Mouse (Mus musculus) lung, postnatal 0 days (tissue): Measurements from ENCODE around the gene Trim40. TPM values are rescaled to one million over a fixed set of nuclear protein-coding genes. Genes with fewer than 3 reads are reported as not detected.

Experiments
- ATAC-seq: fragments of 200-750 bp; cut with Nextera tagmentation; 2 replicates; pipeline ENCODE4 v1.8.0; 2017; ENCODE audit warnings: moderate library complexity
- DNase-seq: peaks from one replicate; pipeline ENCODE4 v3.0.0-alpha.2; 2016; ENCODE audit warnings: low spot score
- H3K27ac ChIP-seq: fragments of 300-500 bp; sonication (generic); 2 replicates; pipeline ENCODE4 v1.5.1; 2014; ENCODE audit warnings: antibody characterized with exemption, mild to moderate bottlenecking, low read length, mixed read lengths
- H3K27me3 ChIP-seq: fragments of 300-500 bp; sonication (generic); replicated peaks from 2 replicates; pipeline ENCODE4 v1.6.1; 2014; ENCODE audit warnings: low read length, mixed read lengths; ENCODE audit not compliant: insufficient read depth
- H3K36me3 ChIP-seq: fragments of 300-500 bp; sonication (generic); 2 replicates; pipeline ENCODE4 v1.6.1; 2014; ENCODE audit warnings: low read length, mixed read lengths; ENCODE audit not compliant: insufficient read depth
- H3K4me1 ChIP-seq: fragments of 300-500 bp; sonication (generic); 2 replicates; pipeline ENCODE4 v1.6.1; 2014; ENCODE audit warnings: antibody characterized with exemption, low read depth, low read length, mixed read lengths; ENCODE audit not compliant: insufficient read depth
- H3K4me2 ChIP-seq: fragments of 300-500 bp; sonication (generic); replicated peaks from 2 replicates; pipeline ENCODE4 v1.6.1; 2014; ENCODE audit warnings: low read depth, mild to moderate bottlenecking, low read length, moderate library complexity, mixed read lengths
- H3K4me3 ChIP-seq: fragments of 300-500 bp; sonication (generic); 2 replicates; pipeline ENCODE4 v1.5.1; 2014; ENCODE audit warnings: low read depth, low read length
- H3K9ac ChIP-seq: fragments of 300-500 bp; sonication (generic); replicated peaks from 2 replicates; pipeline ENCODE4 v1.6.1; 2014; ENCODE audit warnings: low read depth, mild to moderate bottlenecking
- H3K9me3 ChIP-seq: fragments of 300-500 bp; sonication (generic); 2 replicates; pipeline ENCODE4 v1.6.1; 2016; ENCODE audit warnings: low read length, mixed read lengths
- CTCF ChIP-seq: IDR thresholded peaks from 2 replicates; pipeline ENCODE4 v1.5.1; 2016; ENCODE audit warnings: antibody characterized with exemption, mild to moderate bottlenecking
- EP300 ChIP-seq: IDR thresholded peaks from 2 replicates; pipeline ENCODE4 v1.6.1; 2016; ENCODE audit warnings: antibody characterized with exemption, mild to moderate bottlenecking, control low read depth
- WGBS: fragments of 180-500 bp; shearing (Covaris S2); extraction: QIAGEN DNeasy Blood & Tissue Kit; methylation state at CpG from one replicate; pipeline ENCODE4 v1.1.7; 2014; 5-methylcytosine and 5-hydroxymethylcytosine counted together
- polyA plus RNA-seq: library from polyadenylated mRNA; unstranded; fragments of >200 nt; fragmentation: Nextera tagmentation; extraction: Ambion mirVana; gene quantifications from 2 replicates; pipeline ENCODE4 v1.2.1, GENCODE M21; 2015

Gene Trim40
- polyA plus RNA-seq, 1 experiment from 2014 or later: not detected

DNA sequence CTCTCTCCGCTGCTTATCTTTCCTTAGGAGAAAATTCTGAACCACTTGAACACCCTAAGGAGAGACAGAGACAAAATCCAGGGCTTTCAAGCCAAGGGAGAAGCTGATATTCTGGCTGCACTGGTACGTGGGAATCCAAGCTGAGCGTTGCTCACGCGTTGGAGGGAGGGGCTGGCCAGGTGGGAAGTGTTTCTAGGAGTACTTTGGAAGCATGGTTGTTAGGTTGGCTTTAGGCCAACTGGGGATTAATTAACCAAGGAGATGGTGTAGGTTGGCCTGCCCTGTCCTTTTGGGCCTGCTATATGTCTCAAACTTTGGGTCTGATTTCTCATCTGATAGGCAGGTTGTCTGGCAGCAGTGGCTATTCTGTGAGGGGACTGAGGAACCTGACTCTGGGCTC, 38.7 kb downstream of the Trim40 start:
- H3K4me2 ChIP-seq: no peak overlapping the region
- 56% methylated on average over 5 of the region's 5 CpGs for WGBS
- H3K9me3 ChIP-seq: no peaks in the 10 kb centered on the region
- DNase-seq (no peak), ATAC-seq (no peak)
- TF ChIP-seq CTCF (no peak), EP300 (no peak)
- H3K27ac ChIP-seq: no peak overlapping the region
- no peak overlapping the region for H3K4me3 ChIP-seq
- H3K9ac ChIP-seq: no peak overlapping the region
- no peaks in the 10 kb centered on the region for H3K27me3 ChIP-seq
- H3K4me1 ChIP-seq: no peaks in the 10 kb centered on the region
- peaks cover 23% of the 10 kb centered on the region for H3K36me3 ChIP-seq

DNA sequence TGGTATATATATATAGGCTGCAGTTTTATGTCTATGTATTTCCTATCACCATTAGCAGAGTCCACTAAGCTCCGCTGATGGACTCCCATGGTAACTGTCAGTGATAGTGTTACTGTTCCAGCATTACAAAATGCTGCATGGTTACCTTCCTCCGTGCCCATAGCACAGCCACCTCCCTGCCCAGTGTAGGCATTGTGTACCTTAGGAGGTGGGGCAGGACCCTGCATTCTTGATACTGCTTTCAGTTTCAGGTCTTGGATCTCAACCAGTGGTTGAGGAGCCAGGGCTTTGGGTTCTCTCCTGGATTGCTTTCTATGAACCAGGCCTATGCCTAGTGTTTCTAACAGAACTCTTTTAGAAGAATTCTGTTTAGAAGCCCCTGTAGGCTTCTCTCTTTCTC, 39.9 kb downstream of the Trim40 start:
- DNase-seq (peak; percentile 69), ATAC-seq (peak; percentile 84)
- H3K27me3 ChIP-seq: no peaks in the 10 kb centered on the region
- no peaks in the 10 kb centered on the region for H3K9me3 ChIP-seq
- H3K4me1 ChIP-seq: no peaks in the 10 kb centered on the region
- H3K27ac ChIP-seq: peak overlapping the region; percentile 49; the same call in 1 of the 2 replicates
- no peak overlapping the region for H3K4me2 ChIP-seq
- WGBS: 65% methylated on average over 2 of the region's 2 CpGs
- no peak for TF ChIP-seq CTCF
- TF ChIP-seq EP300: no peak
- H3K36me3 ChIP-seq: peaks cover 20% of the 10 kb centered on the region
- H3K4me3 ChIP-seq: no peak overlapping the region
- H3K9ac ChIP-seq: no peak overlapping the region

DNA sequence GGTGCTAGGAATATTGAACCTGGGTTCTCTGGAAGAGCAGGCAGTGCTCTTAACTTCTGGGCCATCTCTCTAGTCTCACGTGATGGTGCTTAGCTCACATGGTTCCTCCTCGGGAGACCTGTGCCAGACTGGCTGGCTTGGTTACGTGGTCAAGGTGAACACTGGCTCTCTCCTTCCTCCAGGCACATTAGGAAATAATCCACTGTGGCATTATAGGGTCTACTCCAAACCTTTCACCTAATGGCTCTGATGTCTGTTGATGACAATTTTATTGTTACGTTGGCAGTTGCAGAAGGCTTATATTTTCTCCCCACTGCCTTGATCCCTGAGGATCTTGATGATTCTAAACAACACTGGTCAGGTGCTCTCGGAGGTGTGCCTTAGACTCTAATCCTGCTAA, 41.0 kb downstream of the Trim40 start:
- H3K27me3 ChIP-seq: no peaks in the 10 kb centered on the region
- no peak overlapping the region for H3K27ac ChIP-seq
- 79% methylated on average over 5 of the region's 5 CpGs for WGBS
- H3K4me2 ChIP-seq: no peak overlapping the region
- TF ChIP-seq CTCF: no peak
- no peak for TF ChIP-seq EP300
- no peak for DNase-seq
- ATAC-seq: no peak
- H3K9me3 ChIP-seq: no peaks in the 10 kb centered on the region
- peaks cover 12% of the 10 kb centered on the region for H3K36me3 ChIP-seq
- no peaks in the 10 kb centered on the region; the same call in 1 of the 2 replicates for H3K4me1 ChIP-seq
- H3K9ac ChIP-seq: no peak overlapping the region
- H3K4me3 ChIP-seq: no peak overlapping the region

DNA sequence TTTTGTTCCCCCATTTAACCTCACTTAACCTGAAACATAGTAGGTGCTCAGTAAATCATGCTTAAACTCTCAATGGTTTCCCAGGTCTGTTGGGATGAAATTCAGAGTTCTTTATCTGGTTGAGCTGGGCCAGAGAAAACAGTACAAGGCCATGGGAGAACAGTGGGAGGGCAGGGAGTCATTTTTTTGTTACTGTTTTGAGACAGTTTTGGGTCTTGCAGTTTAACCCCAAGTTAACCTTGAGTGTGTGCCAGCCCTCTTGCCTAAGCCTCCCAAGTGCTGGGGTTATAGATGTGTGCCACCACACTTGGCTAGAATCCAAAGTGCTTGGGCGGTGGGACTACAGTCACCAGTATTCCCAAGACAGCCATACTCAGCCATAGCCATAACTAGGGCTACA, 45.2 kb downstream of the Trim40 start:
- Histone ChIP-seq H3K9ac (no peak overlapping the region), H3K27me3 (no peaks in the 10 kb centered on the region), H3K4me3 (no peak overlapping the region), H3K9me3 (no peaks in the 10 kb centered on the region), H3K4me1 (no peaks in the 10 kb centered on the region; the same call in 1 of the 2 replicates), H3K4me2 (no peak overlapping the region), H3K27ac (no peak overlapping the region), H3K36me3 (no peaks in the 10 kb centered on the region)
- no peak for ATAC-seq
- DNase-seq: no peak
- 44% methylated on average over 1 of the region's 1 CpGs for WGBS
- no peak for TF ChIP-seq CTCF
- TF ChIP-seq EP300: no peak

DNA sequence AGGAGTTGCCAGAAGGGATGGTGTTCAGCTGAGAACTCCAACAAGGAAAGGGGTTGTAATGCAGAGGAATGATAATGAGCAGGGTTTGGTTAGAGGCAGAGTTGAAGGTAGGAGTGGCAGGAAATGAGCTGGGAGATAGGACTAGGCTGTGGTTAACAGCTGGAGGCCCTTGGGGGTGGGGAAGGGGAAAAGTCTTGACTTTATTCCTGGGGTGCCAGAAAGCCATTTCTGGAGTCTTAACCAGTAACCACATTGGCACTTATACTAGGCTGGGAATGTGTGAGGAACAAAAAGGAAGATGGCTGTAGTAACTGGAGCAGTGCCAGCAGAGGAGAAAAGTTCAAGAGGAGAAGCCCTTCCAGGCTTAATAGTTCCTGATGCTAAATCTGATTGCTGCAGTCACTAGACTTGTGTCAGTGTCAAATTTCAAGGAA, 45.6 kb downstream of the Trim40 start:
- H3K9ac ChIP-seq: no peak overlapping the region
- no peaks in the 10 kb centered on the region; the same call in 1 of the 2 replicates for H3K4me1 ChIP-seq
- H3K27me3 ChIP-seq: no peaks in the 10 kb centered on the region
- no peak overlapping the region for H3K4me3 ChIP-seq
- H3K36me3 ChIP-seq: no peaks in the 10 kb centered on the region
- TF ChIP-seq EP300 (no peak), CTCF (no peak)
- ATAC-seq (no peak), DNase-seq (peak; percentile 15)
- H3K4me2 ChIP-seq: no peak overlapping the region
- no peaks in the 10 kb centered on the region for H3K9me3 ChIP-seq
- H3K27ac ChIP-seq: no peak overlapping the region

DNA sequence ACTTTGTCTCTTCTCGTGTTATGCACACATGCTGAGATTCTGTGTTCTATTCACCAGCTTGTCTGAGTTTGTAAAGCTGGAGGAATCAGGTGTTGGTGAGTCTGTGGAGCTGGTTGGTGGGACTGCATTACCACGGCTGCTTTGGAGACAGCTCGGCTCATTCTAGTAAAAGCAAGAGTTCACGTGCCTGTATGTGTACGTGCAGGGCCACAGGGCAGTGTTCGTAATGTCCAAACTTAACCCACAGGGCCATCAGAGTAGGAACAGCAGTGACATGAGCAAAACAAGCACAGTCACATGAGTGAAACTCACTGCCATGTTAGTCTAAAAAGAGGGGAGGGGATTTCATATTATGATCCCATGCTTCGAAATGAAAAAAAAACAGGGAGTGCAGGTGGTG, 46.2 kb downstream of the Trim40 start:
- no peaks in the 10 kb centered on the region for H3K9me3 ChIP-seq
- H3K4me2 ChIP-seq: no peak overlapping the region
- H3K4me3 ChIP-seq: no peak overlapping the region
- ATAC-seq (no peak), DNase-seq (no peak)
- H3K4me1 ChIP-seq: no peaks in the 10 kb centered on the region; the same call in 1 of the 2 replicates
- no peaks in the 10 kb centered on the region for H3K36me3 ChIP-seq
- H3K27me3 ChIP-seq: no peaks in the 10 kb centered on the region
- no peak overlapping the region for H3K27ac ChIP-seq
- WGBS: 81% methylated on average over 7 of the region's 7 CpGs
- TF ChIP-seq CTCF: no peak
- TF ChIP-seq EP300: no peak
- no peak overlapping the region for H3K9ac ChIP-seq

DNA sequence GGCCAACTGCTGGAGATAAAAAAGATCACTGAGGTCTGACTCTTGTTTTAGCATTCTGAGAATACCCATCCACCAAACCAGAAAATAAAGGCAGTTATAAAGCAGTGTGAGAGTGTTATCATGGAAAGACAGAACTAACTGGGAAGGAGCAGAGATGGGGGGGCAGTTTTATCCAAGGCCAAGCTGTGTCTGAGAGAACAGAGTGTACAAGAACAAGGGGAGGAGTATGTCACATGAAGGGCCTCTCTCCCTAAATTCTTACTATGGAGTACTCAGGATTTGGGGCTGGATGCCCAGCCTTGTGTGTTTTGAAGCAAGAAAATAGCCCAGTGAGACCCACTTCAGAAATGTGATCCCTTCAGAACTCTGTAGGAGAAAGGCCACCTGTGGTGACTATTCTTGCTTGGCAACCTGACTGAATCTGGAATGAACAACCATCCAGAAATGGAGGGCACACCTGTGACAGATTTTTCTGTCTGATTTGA, 48.9 kb downstream of the Trim40 start:
- ATAC-seq (no peak), DNase-seq (peak; percentile 21)
- H3K27me3 ChIP-seq: no peaks in the 10 kb centered on the region
- no peak overlapping the region for H3K4me2 ChIP-seq
- H3K9me3 ChIP-seq: no peaks in the 10 kb centered on the region
- no peak overlapping the region for H3K4me3 ChIP-seq
- H3K4me1 ChIP-seq: peaks cover 4% of the 10 kb centered on the region; the same call in 1 of the 2 replicates
- no peak for TF ChIP-seq CTCF
- peak; percentile 47; the same call in 1 of the 2 replicates for TF ChIP-seq EP300
- no peak overlapping the region for H3K9ac ChIP-seq
- no peaks in the 10 kb centered on the region for H3K36me3 ChIP-seq
- H3K27ac ChIP-seq: no peak overlapping the region
